ENCODE assay signal across 8 mouse cellular contexts in genomic region chr1:80758798-80759184, GRCm38 (mm10). TPM values are rescaled to one million over a fixed set of nuclear protein-coding genes. Genes with fewer than 3 reads are reported as not detected.
A peak's percentile ranks its signal among the peaks of the same experiment; 100 is the strongest.
DNase-seq lines count a peak whose midpoint lies in the region; ATAC-seq lines count a peak whose summit lies in the region.

No protein-coding gene starts in this region.

- peak overlapping the region; percentile 64 for H3K4me3 ChIP-seq in kidney, embryonic 15.5 days (replicated peaks)
- peak overlapping the region; percentile 71 for H3K4me3 ChIP-seq in brown adipose tissue, adult 24 weeks (ENCODE audit: insufficient read depth, low read depth, low read length)
- peak overlapping the region; percentile 59 for H3K4me3 ChIP-seq in hindbrain, embryonic 15.5 days
- peak overlapping the region; percentile 58 for H3K4me3 ChIP-seq in midbrain, embryonic 15.5 days

- DNase-seq in kidney, postnatal 14 days: no peak
- DNase-seq in cerebellum, adult 18-20 months: no peak
- DNase-seq in thymus, postnatal 0 days (ENCODE audit: low spot score): no peak
- no peak for DNase-seq in frontal cortex, postnatal 14 days (ENCODE audit: low spot score in 2 of 2)

- H3K4me1 ChIP-seq in kidney, embryonic 15.5 days: peaks cover 20% of the 10 kb centered on the region
- H3K4me1 ChIP-seq in brown adipose tissue, adult 24 weeks (ENCODE audit: control insufficient read depth, insufficient read depth, insufficient read length, low read length): no peaks in the 10 kb centered on the region
- peaks cover 19% of the 10 kb centered on the region for H3K4me1 ChIP-seq in hindbrain, embryonic 15.5 days (replicated peaks)
- peaks cover 12% of the 10 kb centered on the region for H3K4me1 ChIP-seq in midbrain, embryonic 15.5 days

- ATAC-seq in kidney, embryonic 15.5 days (replicated peaks; ENCODE audit: low FRiP score): no peak; the same call in 1 of the 2 replicates
- ATAC-seq in hindbrain, embryonic 15.5 days (ENCODE audit: low FRiP score, low read depth): no peak; the same call in 1 of the 2 replicates
- ATAC-seq in midbrain, embryonic 15.5 days (replicated peaks): peak; percentile 34

- H3K27me3 ChIP-seq in kidney, embryonic 15.5 days: peaks cover 24% of the 10 kb centered on the region; the same call in 1 of the 2 replicates
- no peaks in the 10 kb centered on the region for H3K27me3 ChIP-seq in hindbrain, embryonic 15.5 days
- no peaks in the 10 kb centered on the region for H3K27me3 ChIP-seq in midbrain, embryonic 15.5 days (replicated peaks)

- peak overlapping the region; percentile 92 for H3K4me2 ChIP-seq in kidney, embryonic 15.5 days
- H3K4me2 ChIP-seq in hindbrain, embryonic 15.5 days: peak overlapping the region; percentile 92
- peak overlapping the region; percentile 98 for H3K4me2 ChIP-seq in midbrain, embryonic 15.5 days

- peak overlapping the region; percentile 45 for H3K9ac ChIP-seq in kidney, embryonic 15.5 days
- peak overlapping the region; percentile 67 for H3K9ac ChIP-seq in hindbrain, embryonic 15.5 days
- H3K9ac ChIP-seq in midbrain, embryonic 15.5 days: peak overlapping the region; percentile 63

- H3K9me3 ChIP-seq in kidney, embryonic 15.5 days (replicated peaks): no peaks in the 10 kb centered on the region
- no peaks in the 10 kb centered on the region for H3K9me3 ChIP-seq in hindbrain, embryonic 15.5 days
- no peaks in the 10 kb centered on the region for H3K9me3 ChIP-seq in midbrain, embryonic 15.5 days

- H3K27ac ChIP-seq in kidney, embryonic 15.5 days: peak overlapping the region; percentile 73; the same call in 1 of the 2 replicates
- no peak overlapping the region for H3K27ac ChIP-seq in brown adipose tissue, adult 24 weeks (replicated peaks; ENCODE audit: low read depth, low read length)
- 0 out of 2 replicates have a peak overlapping the region, but pooled peaks have one; percentile 68 for H3K27ac ChIP-seq in hindbrain, embryonic 15.5 days (replicated peaks)
- H3K27ac ChIP-seq in midbrain, embryonic 15.5 days: no peak overlapping the region

- 12% methylated on average over 6 of the region's 6 CpGs for WGBS in kidney, embryonic 15.5 days
- WGBS in hindbrain, embryonic 15.5 days: 12% methylated on average over 6 of the region's 6 CpGs
- WGBS in midbrain, embryonic 15.5 days: 14% methylated on average over 6 of the region's 6 CpGs

- no peaks in the 10 kb centered on the region for H3K36me3 ChIP-seq in kidney, embryonic 15.5 days
- H3K36me3 ChIP-seq in hindbrain, embryonic 15.5 days: no peaks in the 10 kb centered on the region
- no peaks in the 10 kb centered on the region for H3K36me3 ChIP-seq in midbrain, embryonic 15.5 days (replicated peaks)

RNA-seq across cellular contexts. Expression of gene Dock10, which starts 0.5 kb away (rescaled TPM):
- 4.6 and 4.7 TPM in 2 replicates for polyA plus RNA-seq in kidney, embryonic 15.5 days (2015; fragmentation: Nextera tagmentation; extraction: Ambion mirVana)
- 2.2 and 3.4 TPM in 2 replicates for polyA plus RNA-seq in brown adipose tissue, adult 24 weeks (2012; ENCODE audit: insufficient read depth, insufficient read length, missing spikeins)
- 5.5 and 5.7 TPM in 2 replicates for polyA plus RNA-seq in hindbrain, embryonic 15.5 days (2015; fragmentation: Nextera tagmentation; extraction: Ambion mirVana)
- 3.6 and 4.2 TPM in 2 replicates for polyA plus RNA-seq in midbrain, embryonic 15.5 days (2015; fragmentation: Nextera tagmentation; extraction: Ambion mirVana)
- 21.9 and 28.5 TPM in 2 replicates for polyA plus RNA-seq in thymus, postnatal 0 days (2015; fragmentation: Nextera tagmentation; extraction: Ambion mirVana)

Comparison
In these comparisons a context has a peak if more than half of its experiments do, and no peak if none do; other contexts are left out.
1. H3K27ac ChIP-seq: peak in kidney, embryonic 15.5 days (single experiment) and hindbrain, embryonic 15.5 days (single experiment); none in brown adipose tissue, adult 24 weeks (single experiment) and midbrain, embryonic 15.5 days (single experiment).
2. Peak in every context shown above with its lines, with median percentiles within 50 percentile points of each other: H3K4me2 ChIP-seq, H3K4me3 ChIP-seq and H3K9ac ChIP-seq.